In the genomic region with DNA sequence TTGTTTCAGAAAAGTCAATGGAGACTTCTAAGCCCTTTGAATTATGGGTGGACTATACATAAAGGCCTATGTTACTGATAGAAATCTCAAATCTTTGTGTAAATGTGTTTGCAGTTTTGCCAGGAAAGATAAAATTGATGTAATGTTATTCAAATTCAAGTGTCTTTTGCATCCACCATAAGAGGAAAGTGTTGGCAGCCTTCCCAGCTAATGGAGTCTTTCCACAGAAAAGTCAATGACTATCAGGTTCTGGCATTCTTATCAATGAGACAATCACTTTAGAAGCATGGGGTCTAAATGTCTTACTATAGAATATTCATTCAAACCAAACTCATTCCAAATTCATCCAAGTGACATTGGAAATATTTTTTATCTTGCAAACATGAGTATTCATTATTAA, we compare ENCODE assay signal across 22 mouse cellular contexts.
"Had no signal": no experiment of that assay in that cellular context is flagged by ENCODE, and none has a peak within 500 bp of the region (broad histone marks: within the 10 kb centered on the region; RNA-seq: fewer than 3 reads in every experiment).

No protein-coding gene starts in this region.

- H3K4me3 ChIP-seq: limb, embryonic 13.5 days; liver, embryonic 13.5 days; megakaryocyte, embryonic 14.5 days; midbrain, embryonic 10.5 days; neural tube, embryonic 12.5 days; neural tube, embryonic 15.5 days had no signal

- DNase-seq: kidney, adult 18-20 months; kidney, adult 9 months; kidney, postnatal 14 days; kidney, postnatal 4 days; left cerebral cortex, postnatal 4 days; liver, embryonic 13.5 days; lung, adult 2 months; lung, postnatal 36 days; midbrain, embryonic 14.5 days; right cerebral cortex, adult 18-20 months; right cerebral cortex, postnatal 14 days; right cerebral cortex, postnatal 4 days; thymus, adult 2 months; thymus, postnatal 14 days; thymus, postnatal 4 days had no signal

- H3K4me1 ChIP-seq: limb, embryonic 13.5 days; liver, embryonic 13.5 days; megakaryocyte, embryonic 14.5 days; midbrain, embryonic 10.5 days; neural tube, embryonic 12.5 days; neural tube, embryonic 15.5 days had no signal

- H3K36me3 ChIP-seq: limb, embryonic 13.5 days; liver, embryonic 13.5 days; midbrain, embryonic 10.5 days; neural tube, embryonic 12.5 days; neural tube, embryonic 15.5 days had no signal

- H3K9ac ChIP-seq: limb, embryonic 13.5 days; liver, embryonic 13.5 days; neural tube, embryonic 12.5 days; neural tube, embryonic 15.5 days had no signal

- H3K27me3 ChIP-seq: limb, embryonic 13.5 days; liver, embryonic 13.5 days; megakaryocyte, embryonic 14.5 days; neural tube, embryonic 12.5 days; neural tube, embryonic 15.5 days had no signal

- H3K4me2 ChIP-seq: limb, embryonic 13.5 days; liver, embryonic 13.5 days; neural tube, embryonic 12.5 days; neural tube, embryonic 15.5 days had no signal

- H3K27ac ChIP-seq: limb, embryonic 13.5 days; liver, embryonic 13.5 days; midbrain, embryonic 10.5 days; neural tube, embryonic 12.5 days; neural tube, embryonic 15.5 days; stomach, postnatal 0 days had no signal

- ATAC-seq: lung, postnatal 0 days had no signal

- H3K9me3 ChIP-seq: limb, embryonic 13.5 days; liver, embryonic 13.5 days; megakaryocyte, embryonic 14.5 days; midbrain, embryonic 10.5 days; neural tube, embryonic 12.5 days; neural tube, embryonic 15.5 days had no signal
